Mouse (Mus musculus) lung, embryonic 14.5 days (tissue): Measurements from ENCODE around the gene Kalrn. TPM values are rescaled to one million over a fixed set of nuclear protein-coding genes. Genes with fewer than 3 reads are reported as not detected.

Experiments used
- ATAC-seq: fragments of 200-750 bp; cut with Nextera tagmentation; 2 replicates; pipeline ENCODE4 v1.8.0; 2017; ENCODE audit warnings: mild to moderate bottlenecking, moderate TSS enrichment, moderate library complexity; ENCODE audit not compliant: insufficient read depth
- DNase-seq: peaks from one replicate; pipeline ENCODE4 v3.0.0-alpha.2; 2015
- H3K27ac ChIP-seq: fragments of 300-500 bp; sonication (generic); 2 replicates; pipeline ENCODE4 v1.5.1; 2014; ENCODE audit warnings: low read depth, mild to moderate bottlenecking, moderate library complexity
- H3K27me3 ChIP-seq: fragments of 300-500 bp; sonication (generic); 2 replicates; pipeline ENCODE4 v1.6.1; 2014; ENCODE audit warnings: low read length, control low read depth; ENCODE audit not compliant: insufficient read depth
- H3K36me3 ChIP-seq: fragments of 300-500 bp; sonication (generic); 2 replicates; pipeline ENCODE4 v1.6.1; 2014; ENCODE audit warnings: control low read depth; ENCODE audit not compliant: insufficient read depth
- H3K4me1 ChIP-seq: fragments of 300-500 bp; sonication (generic); 2 replicates; pipeline ENCODE4 v1.6.1; 2014; ENCODE audit warnings: antibody characterized with exemption, control low read depth; ENCODE audit not compliant: insufficient read depth
- H3K4me2 ChIP-seq: fragments of 300-500 bp; sonication (generic); 2 replicates; pipeline ENCODE4 v1.6.1; 2014; ENCODE audit warnings: mild to moderate bottlenecking
- H3K4me3 ChIP-seq: fragments of 300-500 bp; sonication (generic); 2 replicates; pipeline ENCODE4 v1.5.1; 2014; ENCODE audit warnings: low read depth, low read length
- H3K9ac ChIP-seq: fragments of 300-500 bp; sonication (generic); 2 replicates; pipeline ENCODE4 v1.6.1; 2014
- H3K9me3 ChIP-seq: fragments of 300-500 bp; sonication (generic); 2 replicates; pipeline ENCODE4 v1.6.1; 2016; ENCODE audit warnings: low read depth, low read length, control low read depth
- CTCF ChIP-seq: IDR thresholded peaks from 2 replicates; pipeline ENCODE4 v1.5.1; 2016; ENCODE audit warnings: antibody characterized with exemption, low read depth
- WGBS: fragments of 180-500 bp; shearing (Covaris S2); extraction: QIAGEN DNeasy Blood & Tissue Kit; methylation state at CpG from one replicate; pipeline ENCODE4 v1.1.7; 2014; 5-methylcytosine and 5-hydroxymethylcytosine counted together
- polyA plus RNA-seq: library from polyadenylated mRNA; unstranded; fragments of >200 nt; fragmentation: Nextera tagmentation; extraction: Ambion mirVana; gene quantifications from 2 replicates; pipeline ENCODE4 v1.2.1, GENCODE M21; 2014

The Kalrn gene
- polyA plus RNA-seq, 1 experiment from 2014 or later, result 15.0 TPM

DNA sequence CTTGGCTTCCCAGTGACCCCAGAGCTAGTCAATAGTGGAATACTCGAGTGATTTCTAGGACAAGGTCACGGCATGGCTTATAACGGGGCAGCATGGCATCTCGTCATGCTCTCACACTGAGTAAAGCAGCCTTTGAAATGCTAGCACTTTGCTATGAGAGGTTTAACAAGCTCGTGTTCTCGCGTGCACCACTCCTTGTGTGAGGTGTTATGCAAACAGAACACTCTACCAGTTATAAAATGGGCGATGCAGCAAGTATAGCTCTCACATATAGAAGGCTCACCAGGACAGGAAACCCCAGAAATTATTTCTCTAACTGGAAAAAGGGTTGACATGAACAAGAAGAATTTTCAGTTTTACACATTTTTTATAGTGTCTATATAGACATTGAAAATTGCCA lies 431.7 kb downstream of the Kalrn start:
- ATAC-seq (no peak), DNase-seq (peak; percentile 4)
- Histone ChIP-seq H3K27ac (no peak overlapping the region), H3K9me3 (no peaks in the 10 kb centered on the region), H3K27me3 (no peaks in the 10 kb centered on the region), H3K4me1 (no peaks in the 10 kb centered on the region), H3K4me2 (no peak overlapping the region), H3K4me3 (no peak overlapping the region), H3K36me3 (no peaks in the 10 kb centered on the region), H3K9ac (no peak overlapping the region)
- 63% methylated on average over 8 of the region's 8 CpGs for WGBS
- TF ChIP-seq CTCF, result no peak

DNA sequence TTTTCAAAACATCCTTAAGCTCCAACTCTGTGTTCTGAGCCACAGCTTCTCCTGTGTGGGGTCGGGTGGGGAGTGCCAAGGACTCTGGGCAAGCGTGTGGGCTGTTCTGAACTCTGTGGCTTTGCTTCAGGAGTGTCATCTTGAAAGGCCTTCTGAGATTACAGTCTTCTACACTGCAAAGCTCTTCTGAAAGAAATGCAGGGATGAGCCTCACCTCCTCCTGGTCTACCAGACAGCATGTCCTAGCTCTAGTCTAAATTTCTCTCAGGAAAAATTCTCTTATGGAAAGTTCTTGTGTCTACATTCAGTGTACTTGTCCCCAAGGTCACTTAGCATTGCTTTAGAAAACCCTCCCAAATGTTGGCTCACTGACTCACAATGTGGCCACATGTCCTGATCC lies 438.3 kb downstream of the Kalrn start:
- H3K4me1 ChIP-seq, result no peaks in the 10 kb centered on the region
- no peak for ATAC-seq
- WGBS, result 74% methylated on average over 2 of the region's 2 CpGs
- no peaks in the 10 kb centered on the region for H3K27me3 ChIP-seq
- no peak overlapping the region for H3K4me2 ChIP-seq
- DNase-seq, result no peak
- H3K9ac ChIP-seq, result no peak overlapping the region
- no peak overlapping the region for H3K4me3 ChIP-seq
- H3K27ac ChIP-seq, result no peak overlapping the region
- TF ChIP-seq CTCF, result no peak
- H3K36me3 ChIP-seq, result no peaks in the 10 kb centered on the region
- H3K9me3 ChIP-seq, result no peaks in the 10 kb centered on the region

DNA sequence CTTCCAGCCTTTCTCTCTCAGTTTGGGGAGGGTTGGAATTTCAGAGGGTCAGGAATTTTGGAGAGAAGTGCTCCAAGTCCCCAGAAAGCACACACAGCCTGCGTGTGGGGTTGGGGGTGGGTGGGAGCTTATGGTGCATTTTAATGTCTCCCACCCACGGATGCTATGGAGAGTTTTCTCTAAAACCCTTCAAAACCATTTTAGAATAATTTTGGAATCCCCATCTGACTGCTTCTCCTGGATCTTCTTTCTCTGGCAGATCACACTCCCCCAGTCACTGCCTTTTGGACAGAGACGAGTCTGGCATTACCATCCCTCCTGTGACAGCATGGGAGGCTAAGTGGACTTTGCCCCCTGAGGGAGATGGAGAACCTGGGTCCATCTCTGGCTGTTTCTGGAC lies 438.7 kb downstream of the Kalrn start:
- no peaks in the 10 kb centered on the region for H3K9me3 ChIP-seq
- no peak overlapping the region for H3K9ac ChIP-seq
- no peaks in the 10 kb centered on the region for H3K27me3 ChIP-seq
- DNase-seq (no peak), ATAC-seq (no peak)
- no peaks in the 10 kb centered on the region for H3K36me3 ChIP-seq
- WGBS, result 65% methylated on average over 3 of the region's 3 CpGs
- TF ChIP-seq CTCF, result no peak
- no peak overlapping the region for H3K4me2 ChIP-seq
- no peak overlapping the region for H3K4me3 ChIP-seq
- H3K27ac ChIP-seq, result no peak overlapping the region
- no peaks in the 10 kb centered on the region for H3K4me1 ChIP-seq

DNA sequence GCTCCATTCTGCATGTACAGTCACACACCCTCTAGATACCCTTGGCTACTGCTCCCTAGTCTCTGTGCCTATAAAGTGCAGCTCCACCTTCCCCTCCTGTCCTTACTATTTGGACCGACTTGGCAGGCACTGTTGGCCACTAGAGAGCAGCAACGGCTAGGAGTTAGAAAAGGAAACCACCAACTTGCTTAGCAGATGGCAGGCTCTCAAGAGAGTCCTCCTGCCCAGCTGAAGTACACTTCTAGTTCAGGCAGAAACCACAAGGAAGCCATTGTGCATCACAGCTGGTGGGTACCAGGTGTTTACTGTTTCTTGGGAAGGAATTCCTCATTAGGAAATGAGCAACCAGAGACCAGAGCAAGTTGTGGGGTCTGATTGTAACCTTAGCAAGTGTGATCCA lies 447.7 kb downstream of the Kalrn start:
- Histone ChIP-seq H3K9ac (no peak overlapping the region), H3K4me2 (no peak overlapping the region), H3K36me3 (no peaks in the 10 kb centered on the region), H3K27ac (no peak overlapping the region), H3K4me1 (no peaks in the 10 kb centered on the region), H3K4me3 (no peak overlapping the region), H3K27me3 (no peaks in the 10 kb centered on the region), H3K9me3 (no peaks in the 10 kb centered on the region)
- ATAC-seq, result peak; percentile 38; the same call in 1 of the 2 replicates
- DNase-seq, result peak; percentile 85
- 2% methylated on average over 2 of the region's 2 CpGs for WGBS
- peak; percentile 81 for TF ChIP-seq CTCF

DNA sequence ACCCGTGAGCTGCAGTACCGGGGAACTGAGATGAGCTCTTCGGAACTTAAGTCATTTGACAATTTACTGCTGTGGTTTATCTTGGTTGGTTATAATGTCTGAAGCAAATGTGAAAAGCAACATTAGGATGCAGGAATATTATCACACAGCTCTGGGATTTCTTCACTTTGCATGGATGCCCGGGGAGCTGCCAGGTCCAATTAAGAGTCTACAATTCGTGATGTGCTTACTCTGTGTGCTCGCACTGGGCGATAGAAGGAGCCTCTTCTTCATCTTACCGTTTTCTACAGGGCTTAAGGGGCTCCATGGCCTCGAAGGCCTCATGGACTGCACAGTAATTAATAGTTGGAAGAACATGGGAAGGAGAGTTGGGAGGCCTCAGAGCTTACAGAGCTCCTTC lies 450.8 kb downstream of the Kalrn start:
- no peaks in the 10 kb centered on the region for H3K4me1 ChIP-seq
- H3K4me2 ChIP-seq, result no peak overlapping the region
- H3K9ac ChIP-seq, result no peak overlapping the region
- TF ChIP-seq CTCF, result no peak
- H3K9me3 ChIP-seq, result no peaks in the 10 kb centered on the region
- 90% methylated on average over 9 of the region's 9 CpGs for WGBS
- ATAC-seq, result no peak
- H3K27me3 ChIP-seq, result no peaks in the 10 kb centered on the region
- H3K4me3 ChIP-seq, result no peak overlapping the region
- no peak for DNase-seq
- no peaks in the 10 kb centered on the region for H3K36me3 ChIP-seq
- no peak overlapping the region for H3K27ac ChIP-seq

DNA sequence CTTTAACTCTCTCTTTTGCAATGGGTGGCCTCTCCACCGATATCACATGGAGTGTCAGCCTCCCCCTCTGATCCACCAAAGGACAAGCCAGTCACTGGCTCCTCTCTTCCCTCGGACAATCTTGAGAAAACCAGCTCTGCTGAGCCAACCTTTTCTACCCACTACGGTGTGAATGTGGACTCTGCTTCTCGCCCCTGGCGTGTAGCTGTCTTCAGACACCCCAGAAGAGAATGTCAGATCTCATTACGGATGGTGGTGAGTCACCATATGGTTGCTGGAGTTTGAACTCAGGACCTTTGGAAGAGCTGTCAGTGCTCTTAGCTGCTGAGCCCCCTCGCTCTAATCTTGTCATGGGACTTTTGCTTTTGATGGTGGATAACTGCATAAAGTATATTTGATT lies 452.0 kb downstream of the Kalrn start:
- Histone ChIP-seq H3K9ac (no peak overlapping the region), H3K4me1 (no peaks in the 10 kb centered on the region), H3K27ac (no peak overlapping the region), H3K36me3 (no peaks in the 10 kb centered on the region), H3K4me3 (no peak overlapping the region), H3K9me3 (no peaks in the 10 kb centered on the region), H3K27me3 (no peaks in the 10 kb centered on the region), H3K4me2 (no peak overlapping the region)
- DNase-seq (no peak), ATAC-seq (no peak)
- 73% methylated on average over 7 of the region's 7 CpGs for WGBS
- no peak for TF ChIP-seq CTCF

DNA sequence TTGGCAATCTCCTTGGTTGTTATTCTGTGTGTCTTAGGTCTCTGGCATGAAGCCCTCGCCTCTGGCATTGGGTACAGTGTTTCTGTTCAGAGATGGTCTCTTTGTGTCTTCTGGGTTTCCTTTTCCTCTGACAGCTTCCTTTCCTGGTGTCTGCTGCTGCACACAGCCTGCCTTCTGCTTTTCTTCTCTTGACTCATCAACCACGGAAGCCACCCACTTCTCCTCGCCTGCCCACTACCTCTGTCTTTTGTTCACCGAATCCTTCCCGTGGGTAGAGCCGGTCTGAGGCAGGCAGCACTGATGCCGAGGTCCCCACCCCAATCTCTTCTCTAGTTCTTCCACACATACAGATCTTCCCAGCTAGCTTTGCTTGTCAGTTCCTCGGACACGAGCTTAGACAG lies 452.5 kb downstream of the Kalrn start:
- 75% methylated on average over 9 of the region's 9 CpGs for WGBS
- DNase-seq (no peak), ATAC-seq (no peak)
- TF ChIP-seq CTCF, result no peak
- Histone ChIP-seq H3K9me3 (no peaks in the 10 kb centered on the region), H3K27ac (no peak overlapping the region), H3K4me1 (no peaks in the 10 kb centered on the region), H3K36me3 (no peaks in the 10 kb centered on the region), H3K4me3 (no peak overlapping the region), H3K4me2 (no peak overlapping the region), H3K9ac (no peak overlapping the region), H3K27me3 (no peaks in the 10 kb centered on the region)

DNA sequence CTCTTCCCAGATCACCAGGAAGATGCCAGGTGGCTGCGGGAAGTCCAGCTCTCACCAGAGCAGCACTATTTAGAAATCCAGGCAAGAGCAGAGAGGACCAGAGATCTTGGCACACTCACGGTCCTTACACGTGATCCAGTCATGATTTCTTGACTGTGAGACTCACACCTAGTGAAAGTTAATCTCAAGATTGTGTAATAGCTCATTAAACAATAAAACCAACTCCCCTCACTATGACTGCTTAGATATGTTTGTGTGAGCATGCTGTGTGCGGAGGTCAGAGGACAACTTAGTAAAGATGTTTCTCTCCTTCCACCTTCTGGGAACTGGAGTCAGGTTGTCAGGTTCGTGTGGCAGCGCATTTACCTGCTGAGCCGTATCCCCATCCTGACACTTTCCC lies 453.5 kb downstream of the Kalrn start:
- ATAC-seq, result no peak

More for the DNA sequence above, 453.5 kb downstream of the Kalrn start:
- H3K27ac ChIP-seq, result no peak overlapping the region
- no peak overlapping the region for H3K4me2 ChIP-seq
- H3K4me1 ChIP-seq, result no peaks in the 10 kb centered on the region
- no peaks in the 10 kb centered on the region for H3K9me3 ChIP-seq
- DNase-seq, result no peak
- H3K27me3 ChIP-seq, result no peaks in the 10 kb centered on the region
- H3K36me3 ChIP-seq, result no peaks in the 10 kb centered on the region
- no peak for TF ChIP-seq CTCF
- no peak overlapping the region for H3K9ac ChIP-seq
- WGBS, result 86% methylated on average over 7 of the region's 7 CpGs
- H3K4me3 ChIP-seq, result no peak overlapping the region
